Mouse (Mus musculus) cerebellum, adult 2 months (tissue): ENCODE data around the gene Cript. TPM values are rescaled to one million over a fixed set of nuclear protein-coding genes. Genes with fewer than 3 reads are reported as not detected.

Source experiments
- DNase-seq, 2 experiments: peaks; one replicate each; pipeline ENCODE4 v3.0.0; 2021
- H3K27ac ChIP-seq: fragments of 200-500 bp; 2 replicates; pipeline ENCODE4 v1.5.1; 2012; ENCODE audit warnings: low read length, control low read depth, inconsistent platforms; ENCODE audit not compliant: insufficient read depth
- H3K27me3 ChIP-seq: fragments of 200-500 bp; 2 replicates; pipeline ENCODE4 v1.6.1; 2012; ENCODE audit warnings: inconsistent platforms, mild to moderate bottlenecking, low read length, moderate library complexity; ENCODE audit not compliant: control insufficient read depth, insufficient read depth
- H3K4me1 ChIP-seq: fragments of 200-500 bp; 2 replicates; pipeline ENCODE4 v1.6.1; 2011; ENCODE audit warnings: low read length; ENCODE audit not compliant: control insufficient read depth, insufficient read depth
- H3K4me3 ChIP-seq: fragments of 200-500 bp; replicated peaks from 2 replicates; pipeline ENCODE3; 2011; ENCODE audit warnings: mild to moderate bottlenecking, low read depth, low read length, control low read depth; ENCODE audit not compliant: insufficient read depth
- CTCF ChIP-seq: fragments of 200-500 bp; IDR thresholded peaks from 2 replicates; pipeline ENCODE4 v1.5.1; 2011; ENCODE audit warnings: low read depth, mild to moderate bottlenecking, control low read depth, low read length, moderate library complexity, borderline replicate concordance; ENCODE audit not compliant: insufficient read depth
- POLR2A ChIP-seq: fragments of 200-500 bp; IDR thresholded peaks from 2 replicates; pipeline ENCODE4 v1.6.1; 2011; ENCODE audit warnings: low read length, control low read depth, borderline replicate concordance; ENCODE audit not compliant: insufficient read depth
- WGBS: fragments of 180-500 bp; shearing (Covaris S2); methylation state at CpG from one replicate; pipeline ENCODE4 v1.1.7; 2018; 5-methylcytosine and 5-hydroxymethylcytosine counted together
- polyA plus RNA-seq: library from polyadenylated mRNA; depleted of rRNA; stranded (reverse); fragments of >200 nt; gene quantifications from 2 replicates; pipeline ENCODE4 v1.2.3, GENCODE M21; 2012; rRNA removed

The Cript gene
- polyA plus RNA-seq, 1 experiment = 86.6 TPM

- TF ChIP-seq POLR2A = no peak
- no peak for TF ChIP-seq CTCF
- H3K4me3 ChIP-seq = no peak overlapping the region
- H3K27ac ChIP-seq = no peak overlapping the region
- H3K4me1 ChIP-seq = no peaks in the 10 kb centered on the region
- no peak for DNase-seq
- 89% methylated on average over 5 of the region's 5 CpGs for WGBS
- H3K27me3 ChIP-seq = no peaks in the 10 kb centered on the region
These were observed 58.3 kb downstream of the Cript start for GRCm38 (mm10) chr17:87083671-87084070.

Other genes starting within 250 kb of the Cript start
- gene Tmem247, start 108.2 kb upstream of the Cript start, polyA plus RNA-seq = not detected in 2 replicates
- gene Atp6v1e2, start 77.7 kb upstream of the Cript start, polyA plus RNA-seq = 0.22 TPM in 1 of 2 replicates, not detected in the other
- 42.5 and 47.1 TPM in 2 replicates for gene Rhoq, start 62.5 kb upstream of the Cript start, polyA plus RNA-seq
- gene Pigf, start 144 bp upstream of the Cript start, polyA plus RNA-seq = 18.2 and 19.6 TPM in 2 replicates
- gene Socs5, start 82.1 kb downstream of the Cript start, polyA plus RNA-seq = 55.8 and 57.6 TPM in 2 replicates
- gene Mcfd2, start 240.4 kb downstream of the Cript start, polyA plus RNA-seq = 59.6 and 64.8 TPM in 2 replicates